Mouse (Mus musculus) adrenal gland (tissue): ENCODE data around the gene Fem1a.
"Not testable (repeated sequence)": the region's sequence is repeated elsewhere in the genome, so short reads cannot be mapped to it uniquely, and the experiment has no call there.

ENCODE experiments used
- intact Hi-C: fragments of 180-260 bp; cut with DNase I; formaldehyde crosslinking; loops from one replicate; pipeline ENCODE4 v1.15.1; 2025

The Fem1a gene

GRCm38 (mm10) chr17:56254695-56255094, 1.9 kb upstream of the Fem1a start:
- intact Hi-C loops = loop anchor here (1.0 to 5.0 kb wide), 2 partner anchors 57 to 121 kb away; no protein-coding TSS in a partner anchor

- intact Hi-C loops = loop anchor here (1.0 kb wide), 1 partner anchor 122 kb away; no protein-coding TSS in a partner anchor
These were observed 1.2 kb upstream of the Fem1a start for GRCm38 (mm10) chr17:56255429-56255828.

- intact Hi-C loops = loop anchor here (1.0 kb wide), 1 partner anchor 123 kb away; no protein-coding TSS in a partner anchor
These were observed 759 bp upstream of the Fem1a start for GRCm38 (mm10) chr17:56255863-56256238.

GRCm38 (mm10) chr17:56257181-56257894, 728 bp downstream of the Fem1a start:
- intact Hi-C loops = no loop called here

- intact Hi-C loops = not testable (repeated sequence)
These were observed 1.7 kb downstream of the Fem1a start for GRCm38 (mm10) chr17:56258269-56258668.

- intact Hi-C loops = not testable (repeated sequence)
These were observed 2.2 kb downstream of the Fem1a start for GRCm38 (mm10) chr17:56258812-56259211.

GRCm38 (mm10) chr17:56259301-56260037, 2.9 kb downstream of the Fem1a start:
- intact Hi-C loops = no loop called here

- intact Hi-C loops = no loop called here
These were observed 4.6 kb downstream of the Fem1a start for GRCm38 (mm10) chr17:56261166-56261565.

- intact Hi-C loops = no loop called here
These were observed 6.1 kb downstream of the Fem1a start for GRCm38 (mm10) chr17:56262645-56263094.

GRCm38 (mm10) chr17:56264020-56264419, 7.4 kb downstream of the Fem1a start:
- intact Hi-C loops = no loop called here

- intact Hi-C loops = no loop called here
These were observed 8.4 kb downstream of the Fem1a start for GRCm38 (mm10) chr17:56265011-56265410.

- intact Hi-C loops = no loop called here
These were observed 9.3 kb downstream of the Fem1a start for GRCm38 (mm10) chr17:56265869-56266268.

GRCm38 (mm10) chr17:56266271-56266670, 9.7 kb downstream of the Fem1a start:
- intact Hi-C loops = no loop called here

- intact Hi-C loops = no loop called here
These were observed 12.6 kb downstream of the Fem1a start for GRCm38 (mm10) chr17:56269153-56269630.

GRCm38 (mm10) chr17:56269741-56270140, 13.1 kb downstream of the Fem1a start:
- intact Hi-C loops = no loop called here

GRCm38 (mm10) chr17:56271609-56272253, 15.1 kb downstream of the Fem1a start:
- intact Hi-C loops = no loop called here

GRCm38 (mm10) chr17:56272644-56273043, 16.0 kb downstream of the Fem1a start:
- intact Hi-C loops = no loop called here

- intact Hi-C loops = no loop called here
These were observed 16.9 kb downstream of the Fem1a start for GRCm38 (mm10) chr17:56273482-56273881.

GRCm38 (mm10) chr17:56273986-56274385, 17.4 kb downstream of the Fem1a start:
- intact Hi-C loops = no loop called here

- intact Hi-C loops = no loop called here
These were observed 19.4 kb downstream of the Fem1a start for GRCm38 (mm10) chr17:56275842-56276480.
